Mouse (Mus musculus) hindlimb bud, embryonic 11.5 days (tissue): ENCODE data around the gene Slc25a33.

ENCODE experiments used
- DNase-seq: peaks from one replicate; pipeline ENCODE4 v3.0.0-alpha.2; 2012; ENCODE audit warnings: low read depth, low spot score; ENCODE audit errors: extremely low spot score

Slc25a33 gene

GRCm38 (mm10) chr4:149730827-149731226, 43.2 kb downstream of the Slc25a33 start:
- DNase-seq = no peak

DNA sequence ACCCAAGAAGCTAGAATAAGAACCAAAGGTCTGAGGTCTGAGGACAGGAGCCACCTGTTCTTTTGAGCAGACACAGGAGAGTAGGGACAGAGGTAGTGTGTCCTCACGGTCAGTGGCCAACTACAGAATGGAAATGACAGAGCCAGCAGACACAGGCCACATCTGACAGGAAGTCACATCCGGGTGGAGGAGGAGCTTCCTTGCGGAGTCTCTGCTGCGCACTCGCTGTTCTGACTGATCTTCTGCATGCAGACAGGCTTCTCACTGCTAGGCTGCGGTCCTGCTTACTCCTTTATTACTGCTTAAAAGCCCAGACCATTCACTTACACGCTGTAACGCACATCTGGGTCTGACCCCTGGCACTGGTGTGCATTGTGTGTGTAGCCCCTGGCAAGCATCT, 45.3 kb downstream of the Slc25a33 start:
- DNase-seq = no peak

- no peak for DNase-seq
Observed at GRCm38 (mm10) chr4:149727636-149728035, 46.4 kb downstream of the Slc25a33 start.

DNA sequence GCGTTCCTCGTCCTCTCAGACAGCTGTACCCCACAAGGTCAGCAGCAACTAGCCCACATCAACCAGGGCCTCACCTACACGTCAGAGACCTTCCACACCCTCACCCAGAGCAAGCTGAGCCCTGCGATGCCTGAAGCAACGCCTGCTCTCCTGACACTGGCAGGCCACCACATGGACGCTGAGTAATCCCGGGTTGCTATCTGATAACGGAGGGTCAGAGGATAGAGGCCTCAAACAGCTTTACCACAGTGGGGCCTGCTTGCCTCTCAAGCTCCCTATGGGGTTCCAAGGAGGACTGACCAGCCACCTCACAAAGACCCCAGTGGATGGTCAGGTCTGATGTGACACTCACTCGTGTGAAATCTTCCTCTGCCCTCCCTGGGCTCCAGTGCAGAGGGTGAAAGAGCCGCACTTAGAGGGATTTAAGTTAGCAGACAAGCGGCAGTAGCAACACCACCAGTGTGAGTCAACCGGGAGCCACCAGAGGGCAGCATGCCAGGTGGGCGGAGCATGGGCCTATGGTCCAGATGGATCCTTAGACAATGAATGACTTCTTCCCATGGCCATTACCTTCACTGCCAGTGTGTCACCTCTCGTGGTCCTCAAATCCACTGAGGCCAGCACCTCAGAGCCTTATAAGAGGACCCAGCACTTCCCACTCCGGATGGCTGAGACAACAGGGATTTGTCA, 48.3 kb downstream of the Slc25a33 start:
- DNase-seq = no peak

GRCm38 (mm10) chr4:149724916-149725470, 49.1 kb downstream of the Slc25a33 start:
- DNase-seq = no peak

DNA sequence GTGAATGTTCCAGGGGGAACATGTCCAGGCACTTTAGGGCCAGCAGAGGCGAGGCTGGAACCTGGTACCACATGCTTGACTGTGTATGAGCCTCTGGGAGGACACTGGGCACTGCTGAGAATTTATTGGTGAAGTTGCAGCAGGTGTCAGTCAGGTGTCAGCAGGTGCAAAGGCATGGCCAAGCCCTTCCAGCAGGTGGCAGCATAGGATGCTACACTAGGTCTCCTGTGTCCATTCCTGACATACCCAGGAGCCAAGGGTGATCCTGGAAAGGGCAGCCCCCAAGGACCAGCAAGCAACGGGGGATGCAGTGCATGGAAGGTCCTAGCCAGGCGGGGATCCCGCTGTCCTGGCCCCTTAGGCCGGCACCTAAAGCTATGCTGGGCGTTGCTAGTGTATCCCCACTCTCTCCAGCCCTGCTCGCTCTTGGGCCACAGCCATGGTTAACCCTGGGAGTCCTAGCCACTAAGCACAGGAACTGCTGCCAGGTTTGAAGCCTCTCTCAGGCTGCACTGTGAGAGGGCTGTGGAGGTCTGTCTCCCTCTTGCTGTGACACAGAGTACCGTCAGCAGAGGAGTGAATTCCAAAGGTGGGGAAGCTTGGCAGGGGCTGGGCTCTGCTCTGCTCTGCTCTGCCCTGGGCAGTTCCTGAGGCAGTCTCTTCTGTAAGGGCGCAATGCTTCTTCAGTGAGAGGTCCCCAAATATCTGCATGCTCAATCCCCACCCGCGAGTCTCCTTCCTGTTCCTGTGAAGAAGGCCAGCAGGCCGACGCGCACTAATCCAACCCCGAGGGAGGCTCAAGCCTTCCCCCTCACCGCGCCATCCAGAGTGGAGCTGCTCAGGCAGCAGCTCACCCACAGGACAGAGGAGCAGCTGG, 50.0 kb downstream of the Slc25a33 start:
- DNase-seq = no peak

- DNase-seq = no peak
Observed at GRCm38 (mm10) chr4:149723021-149723390, 51.1 kb downstream of the Slc25a33 start.

DNA sequence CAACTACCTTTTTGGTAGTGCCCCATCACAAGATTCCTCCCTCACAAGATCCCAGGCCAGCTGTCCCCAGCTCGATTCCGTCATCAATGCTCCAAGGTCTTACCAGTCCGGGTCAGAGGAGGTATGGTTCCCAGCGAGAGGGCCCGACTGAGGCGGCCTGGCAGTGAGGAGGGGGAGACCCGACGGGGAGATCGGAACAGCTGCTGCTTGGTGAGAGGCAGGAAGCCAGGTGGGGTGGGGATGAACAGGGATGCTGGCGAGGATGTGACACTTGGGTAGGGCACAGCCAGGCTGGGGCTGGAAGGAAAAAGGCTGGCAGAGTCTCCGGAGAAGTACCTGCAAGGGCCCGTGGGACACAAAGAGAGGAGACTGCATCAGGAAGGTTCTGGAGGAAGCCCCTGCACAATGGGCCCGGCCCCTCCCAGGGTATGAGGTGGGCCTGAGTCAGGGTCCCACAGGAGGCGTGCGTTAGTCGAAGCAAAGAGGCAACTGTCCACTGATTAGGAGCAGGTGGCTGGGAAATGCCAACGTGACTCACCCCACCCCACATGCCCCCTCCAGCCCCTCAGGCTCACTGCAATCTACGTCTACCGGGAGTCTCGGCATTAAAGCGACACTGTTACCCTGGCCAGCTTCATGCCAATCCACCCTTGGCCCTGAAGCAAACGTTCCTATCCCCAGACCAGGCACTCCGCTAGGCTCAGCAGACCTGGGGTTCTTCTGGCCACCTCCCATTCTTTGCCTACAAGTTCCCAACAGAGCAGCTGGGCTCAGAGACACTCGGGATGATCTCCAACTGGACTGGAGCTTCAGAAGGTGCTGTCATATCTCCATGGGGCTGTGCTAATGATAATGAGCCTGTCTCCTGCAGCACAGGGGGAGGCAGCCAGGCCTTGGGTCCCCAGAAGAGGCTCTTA, 51.7 kb downstream of the Slc25a33 start:
- no peak for DNase-seq

DNA sequence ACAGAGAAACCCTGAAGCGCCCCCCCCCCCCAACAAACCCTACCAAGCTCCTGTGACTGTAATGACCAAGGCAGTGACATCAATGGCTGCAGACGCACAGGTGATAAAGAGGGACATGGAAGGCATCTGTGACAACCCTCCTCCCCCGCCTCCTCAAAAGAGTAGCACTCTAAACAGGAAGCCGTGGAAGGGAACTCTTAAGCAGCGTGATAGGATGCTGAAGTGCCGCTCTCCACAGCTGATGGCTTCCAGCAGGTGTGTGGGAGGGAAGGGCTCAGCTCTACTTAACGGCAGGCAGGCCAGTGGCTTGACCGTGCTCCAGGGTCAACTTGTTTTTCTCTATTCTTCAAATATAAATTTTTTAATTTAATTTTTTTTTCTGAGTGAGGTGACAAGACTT, 52.9 kb downstream of the Slc25a33 start:
- DNase-seq = no peak

GRCm38 (mm10) chr4:149719686-149720085, 54.4 kb downstream of the Slc25a33 start:
- DNase-seq = no peak

- DNase-seq = no peak
Observed at GRCm38 (mm10) chr4:149714542-149714941, 59.5 kb downstream of the Slc25a33 start.

GRCm38 (mm10) chr4:149711955-149712354, 62.1 kb downstream of the Slc25a33 start:
- DNase-seq = no peak

DNA sequence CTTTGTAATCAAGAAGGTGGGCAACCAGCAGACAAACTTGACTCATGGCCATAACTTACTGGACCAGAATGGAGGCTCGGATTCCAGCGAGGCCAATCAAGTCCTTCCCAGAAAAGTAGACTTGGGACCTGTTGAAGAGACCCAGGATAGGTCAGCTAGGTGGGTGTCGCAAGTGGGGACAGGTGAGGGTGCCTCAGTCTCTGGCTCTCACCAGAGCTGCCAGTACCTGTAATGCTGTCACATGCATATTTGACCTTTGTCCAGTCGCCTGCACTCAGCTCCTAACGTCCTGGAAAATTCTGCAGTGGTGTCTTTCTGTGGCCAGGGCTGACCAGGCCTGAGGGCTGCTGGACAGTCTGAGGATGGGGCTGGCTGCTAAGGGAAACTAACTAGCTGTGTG, 62.6 kb downstream of the Slc25a33 start:
- DNase-seq = no peak

DNA sequence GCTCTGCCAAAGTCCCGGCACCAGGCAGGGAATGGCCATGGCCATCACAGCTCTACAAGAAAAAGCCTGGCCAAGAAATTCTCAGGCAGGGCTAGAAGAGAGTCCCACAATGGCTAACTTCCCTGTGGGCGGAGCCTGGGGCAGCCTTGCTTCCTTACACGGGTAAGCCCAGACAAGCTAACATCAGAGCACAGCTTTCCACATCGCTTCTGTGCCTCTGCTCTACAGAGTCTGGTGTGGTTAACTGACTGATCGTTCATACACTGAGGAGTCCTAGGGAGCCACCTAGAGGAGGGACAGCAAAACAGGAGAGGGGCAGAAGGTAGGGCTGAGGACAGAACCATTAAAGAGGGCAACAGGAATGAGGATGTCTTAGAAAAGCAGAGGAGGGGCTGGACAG, 63.6 kb downstream of the Slc25a33 start:
- no peak for DNase-seq

GRCm38 (mm10) chr4:149705941-149706340, 68.1 kb downstream of the Slc25a33 start:
- no peak for DNase-seq

DNA sequence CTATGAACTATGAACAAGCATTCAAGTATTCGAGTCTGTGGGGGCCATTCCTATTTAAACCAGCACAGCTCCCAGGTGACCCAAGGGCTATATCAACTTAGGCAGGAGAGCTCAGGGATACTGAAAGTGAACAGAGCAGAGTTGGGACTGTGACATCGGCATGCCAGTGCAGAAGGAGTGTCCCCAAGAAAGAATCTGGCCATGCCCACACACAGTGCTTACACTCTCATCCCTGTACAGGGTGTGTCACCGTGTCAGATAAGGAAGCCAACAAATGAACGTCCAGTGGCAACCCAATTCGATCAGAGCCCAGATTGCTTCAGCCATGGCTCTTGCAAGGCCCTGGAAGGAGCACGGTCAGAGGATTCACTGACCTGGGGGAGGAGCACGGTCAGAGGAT, 68.8 kb downstream of the Slc25a33 start:
- DNase-seq = no peak

GRCm38 (mm10) chr4:149702210-149702979, 71.7 kb downstream of the Slc25a33 start, which contains the start of gene Pik3cd:
Gene Pik3cd (minus strand): TSS chr4:149702571.
- no peak for DNase-seq

DNA sequence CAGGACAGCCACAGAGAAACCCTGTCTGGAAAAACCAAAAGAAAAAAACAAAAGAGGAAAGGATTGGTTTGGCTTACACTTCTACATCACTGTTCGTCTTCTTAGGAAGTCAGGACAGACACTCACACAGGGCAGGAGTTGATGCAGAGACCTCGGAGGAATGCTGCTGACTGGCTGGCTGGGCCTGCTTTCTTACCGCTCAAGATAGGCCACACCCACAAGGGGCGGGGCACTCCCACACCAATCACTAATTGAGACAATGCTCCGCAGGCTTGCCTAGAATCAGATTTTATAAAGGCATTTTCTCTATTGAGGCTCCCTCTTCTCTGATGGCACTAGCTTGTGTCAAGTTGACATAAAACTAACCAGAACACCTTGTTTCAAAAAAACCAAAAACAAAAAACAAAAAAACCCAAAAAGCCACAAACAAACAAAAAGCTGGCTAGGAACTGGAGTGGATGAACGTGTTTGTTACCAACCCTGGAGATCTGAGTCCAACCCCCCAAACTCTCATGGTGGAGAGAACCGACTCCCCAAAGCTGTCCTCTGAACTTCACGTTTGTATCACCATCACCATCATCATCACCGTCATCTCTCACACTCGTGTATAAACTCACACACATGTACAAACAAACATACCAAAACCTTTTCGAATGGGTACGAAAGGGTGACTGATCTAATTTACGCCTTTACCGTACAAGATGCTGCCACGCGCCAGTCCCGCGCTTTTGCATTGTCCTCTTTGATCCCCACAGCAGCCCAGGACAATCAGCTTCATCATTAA, 72.5 kb downstream of the Slc25a33 start:
- no peak for DNase-seq

DNA sequence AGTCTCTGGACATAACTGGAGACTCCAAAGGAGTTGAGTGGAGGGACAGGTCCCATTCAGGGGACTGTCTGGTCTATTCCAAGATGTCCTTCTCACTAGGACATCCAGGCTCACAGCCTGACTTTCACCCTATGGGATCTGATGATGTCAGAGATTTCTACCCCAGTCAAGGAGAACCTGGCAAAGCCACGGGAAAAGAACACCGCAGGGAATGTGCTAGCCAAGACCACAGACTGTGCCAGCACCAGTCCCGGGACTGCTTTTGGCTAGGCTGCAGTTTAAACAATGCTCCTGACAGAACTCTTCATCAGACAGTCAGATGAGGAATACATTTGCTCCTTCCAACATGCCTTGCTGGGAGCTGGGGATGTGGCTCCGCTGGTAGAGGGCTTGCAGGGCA, 74.1 kb downstream of the Slc25a33 start:
- DNase-seq = no peak
